Mouse (Mus musculus) lung, embryonic 16.5 days (tissue): ENCODE results near the gene Rptor. TPM values are rescaled to one million over a fixed set of nuclear protein-coding genes. Genes with fewer than 3 reads are reported as not detected.

Experiments
- ATAC-seq: fragments of 200-750 bp; cut with Nextera tagmentation; 2 replicates; pipeline ENCODE4 v1.8.0; 2017; ENCODE audit warnings: low read depth, mild to moderate bottlenecking, moderate library complexity
- H3K27ac ChIP-seq: fragments of 300-500 bp; sonication (generic); 2 replicates; pipeline ENCODE4 v1.5.1; 2014; ENCODE audit warnings: mild to moderate bottlenecking, control low read depth, low read length
- H3K27me3 ChIP-seq: fragments of 300-500 bp; sonication (generic); 2 replicates; pipeline ENCODE4 v1.6.1; 2014; ENCODE audit warnings: low read depth, low read length, mixed read lengths; ENCODE audit not compliant: control insufficient read depth, insufficient read depth
- H3K36me3 ChIP-seq: fragments of 300-500 bp; sonication (generic); 2 replicates; pipeline ENCODE4 v1.6.1; 2014; ENCODE audit warnings: low read length; ENCODE audit not compliant: control insufficient read depth, insufficient read depth
- H3K4me1 ChIP-seq: fragments of 300-500 bp; sonication (generic); replicated peaks from 2 replicates; pipeline ENCODE4 v1.6.1; 2014; ENCODE audit warnings: low read length, mixed read lengths; ENCODE audit not compliant: control insufficient read depth, insufficient read depth
- H3K4me2 ChIP-seq: fragments of 300-500 bp; sonication (generic); 2 replicates; pipeline ENCODE4 v1.6.1; 2014; ENCODE audit warnings: low read depth, low read length, control low read depth
- H3K4me3 ChIP-seq: fragments of 300-500 bp; sonication (generic); 2 replicates; pipeline ENCODE4 v1.5.1; 2014; ENCODE audit warnings: mild to moderate bottlenecking, low read length, control low read depth
- H3K9ac ChIP-seq: fragments of 300-500 bp; sonication (generic); 2 replicates; pipeline ENCODE4 v1.6.1; 2014; ENCODE audit warnings: low read length, control low read depth
- H3K9me3 ChIP-seq: fragments of 300-500 bp; sonication (generic); 2 replicates; pipeline ENCODE4 v1.6.1; 2016; ENCODE audit warnings: low read length; ENCODE audit not compliant: control insufficient read depth
- WGBS: fragments of 180-500 bp; shearing (Covaris S2); extraction: QIAGEN DNeasy Blood & Tissue Kit; methylation state at CpG from one replicate; pipeline ENCODE4 v1.1.7; 2014; 5-methylcytosine and 5-hydroxymethylcytosine counted together
- polyA plus RNA-seq: library from polyadenylated mRNA; unstranded; fragments of >200 nt; fragmentation: Nextera tagmentation; extraction: Ambion mirVana; gene quantifications from 2 replicates; pipeline ENCODE4 v1.2.1, GENCODE M21; 2015

Gene Rptor
- polyA plus RNA-seq, 1 experiment from 2014 or later: 7.1 TPM

DNA sequence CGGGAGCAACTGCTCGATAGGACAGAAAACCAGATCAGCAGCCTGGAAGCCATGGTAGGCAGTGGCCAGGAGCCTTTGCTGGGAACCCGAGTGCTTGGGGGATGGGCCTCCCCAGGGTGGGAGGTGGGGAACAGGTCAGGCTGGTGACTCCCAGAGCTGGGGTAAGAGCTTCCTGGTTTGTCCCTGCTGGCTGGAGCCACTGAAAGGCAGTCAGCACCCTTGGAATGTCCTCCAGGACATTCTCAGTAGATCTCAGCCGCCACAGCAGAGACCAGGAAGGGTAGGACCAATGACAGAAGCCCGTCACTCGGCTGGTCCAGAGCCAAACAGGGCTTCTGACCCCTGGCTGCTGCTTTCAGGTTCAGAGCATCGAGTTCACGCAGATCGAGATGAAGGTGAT, 313.0 kb downstream of the Rptor start:
- H3K4me3 ChIP-seq: no peak overlapping the region; the same call in 1 of the 2 replicates
- H3K9ac ChIP-seq: peak overlapping the region; percentile 98; the same call in 1 of the 2 replicates
- no peaks in the 10 kb centered on the region for H3K27me3 ChIP-seq
- H3K27ac ChIP-seq: peak overlapping the region; percentile 71
- 59% methylated on average over 9 of the region's 9 CpGs for WGBS
- peaks cover 33% of the 10 kb centered on the region for H3K36me3 ChIP-seq
- peak overlapping the region; percentile 84; the same call in 1 of the 2 replicates for H3K4me2 ChIP-seq
- H3K9me3 ChIP-seq: no peaks in the 10 kb centered on the region
- peaks cover 37% of the 10 kb centered on the region for H3K4me1 ChIP-seq
- no peak for ATAC-seq

DNA sequence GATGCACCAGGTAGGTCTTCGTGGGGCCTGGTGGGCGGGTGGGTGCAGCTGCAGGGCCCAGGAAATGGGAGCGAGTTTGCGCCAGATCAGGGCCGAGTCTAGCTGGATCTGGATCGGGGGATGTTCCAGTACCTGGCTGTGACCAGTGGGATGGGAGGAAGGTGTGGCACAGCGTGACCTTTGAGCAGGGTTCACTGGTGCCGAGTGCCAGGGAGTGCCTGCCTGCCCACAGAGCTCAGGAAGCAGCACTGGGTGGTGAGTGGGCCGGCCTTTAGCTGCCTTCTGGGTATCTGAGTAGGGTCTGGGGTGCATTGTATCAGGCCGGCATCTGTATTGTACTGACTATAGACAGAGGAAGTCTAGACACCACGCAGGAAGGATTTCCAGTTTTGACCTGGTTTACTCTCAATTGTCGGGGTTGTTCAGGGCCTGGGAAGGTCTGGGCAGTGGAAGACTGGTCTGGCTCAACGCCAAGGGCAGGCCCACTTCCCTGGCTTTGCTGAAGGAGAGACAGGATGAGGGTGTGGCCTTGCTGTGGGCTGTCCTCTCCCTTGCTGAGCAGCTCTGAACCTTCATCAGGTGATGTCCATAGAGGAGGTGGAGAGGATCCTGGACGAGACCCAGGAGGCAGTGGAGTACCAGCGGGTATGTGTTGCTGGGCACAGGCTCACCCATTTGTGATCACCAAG, 313.5 kb downstream of the Rptor start:
- Histone ChIP-seq H3K36me3 (peaks cover 33% of the 10 kb centered on the region), H3K4me2 (peak overlapping the region; percentile 16; the same call in 1 of the 2 replicates), H3K27me3 (no peaks in the 10 kb centered on the region), H3K4me3 (no peak overlapping the region; the same call in 1 of the 2 replicates), H3K4me1 (peaks cover 37% of the 10 kb centered on the region), H3K27ac (peak overlapping the region; percentile 71), H3K9ac (0 out of 2 replicates have a peak overlapping the region, but pooled peaks have one; percentile 98), H3K9me3 (no peaks in the 10 kb centered on the region)
- ATAC-seq: peak; percentile 56
- 71% methylated on average over 15 of the region's 15 CpGs for WGBS

DNA sequence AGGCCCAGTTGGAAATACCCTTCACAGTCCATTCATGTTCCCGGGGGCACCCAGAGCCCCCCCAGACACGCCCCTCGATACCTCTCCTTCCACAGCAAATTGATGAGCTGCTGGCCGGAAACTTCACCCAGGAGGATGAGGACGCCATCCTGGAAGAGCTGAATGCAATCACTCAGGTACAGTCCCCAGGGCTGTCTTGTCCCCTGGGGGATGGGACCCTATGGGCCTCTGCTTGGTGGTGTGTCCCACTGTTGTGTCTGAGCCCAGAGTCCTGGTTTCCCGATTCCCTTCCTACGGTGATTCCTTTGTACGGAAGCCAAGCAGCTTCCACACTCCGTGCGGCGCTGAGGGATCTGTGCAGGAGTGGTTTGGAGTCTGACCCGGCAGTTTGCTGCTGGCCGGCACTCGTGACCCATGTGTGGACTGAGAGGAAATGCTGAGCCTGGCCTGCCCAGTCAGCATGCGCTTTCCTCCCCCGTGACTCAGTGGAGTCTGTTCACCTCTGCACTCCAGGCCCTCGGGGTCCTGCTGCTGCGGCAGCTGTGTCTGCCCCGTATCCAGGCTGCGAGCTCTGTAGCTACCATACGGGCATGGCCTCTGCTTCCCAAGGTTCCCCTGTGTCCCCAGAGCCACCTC, 314.2 kb downstream of the Rptor start:
- Histone ChIP-seq H3K27me3 (no peaks in the 10 kb centered on the region), H3K4me1 (peaks cover 37% of the 10 kb centered on the region), H3K36me3 (peaks cover 33% of the 10 kb centered on the region), H3K27ac (peak overlapping the region; percentile 28), H3K9me3 (no peaks in the 10 kb centered on the region), H3K4me3 (no peak overlapping the region), H3K9ac (no peak overlapping the region), H3K4me2 (peak overlapping the region; percentile 6; the same call in 1 of the 2 replicates)
- WGBS: 86% methylated on average over 21 of the region's 21 CpGs
- no peak for ATAC-seq

DNA sequence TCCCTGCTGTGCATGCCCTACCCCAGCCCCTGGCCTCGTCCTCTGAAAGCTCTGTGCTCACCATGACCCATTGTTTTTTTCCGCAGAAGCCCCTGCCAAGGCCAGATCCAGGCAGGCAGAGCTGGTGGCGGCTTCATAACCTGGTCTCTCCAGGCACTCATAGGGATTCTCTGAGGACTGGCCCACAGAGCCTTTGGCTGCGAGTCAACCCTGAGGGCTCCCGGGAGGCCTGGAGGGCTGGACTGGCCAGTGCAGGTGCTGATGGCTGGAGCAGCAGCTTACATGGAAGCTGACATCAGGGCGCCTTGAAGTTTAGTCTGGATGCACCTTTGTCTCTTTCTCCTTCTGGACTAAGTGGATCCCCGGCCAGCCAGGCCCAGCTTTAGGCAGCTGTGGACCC, 315.8 kb downstream of the Rptor start:
- H3K9ac ChIP-seq: no peak overlapping the region
- WGBS: 83% methylated on average over 7 of the region's 7 CpGs

DNA sequence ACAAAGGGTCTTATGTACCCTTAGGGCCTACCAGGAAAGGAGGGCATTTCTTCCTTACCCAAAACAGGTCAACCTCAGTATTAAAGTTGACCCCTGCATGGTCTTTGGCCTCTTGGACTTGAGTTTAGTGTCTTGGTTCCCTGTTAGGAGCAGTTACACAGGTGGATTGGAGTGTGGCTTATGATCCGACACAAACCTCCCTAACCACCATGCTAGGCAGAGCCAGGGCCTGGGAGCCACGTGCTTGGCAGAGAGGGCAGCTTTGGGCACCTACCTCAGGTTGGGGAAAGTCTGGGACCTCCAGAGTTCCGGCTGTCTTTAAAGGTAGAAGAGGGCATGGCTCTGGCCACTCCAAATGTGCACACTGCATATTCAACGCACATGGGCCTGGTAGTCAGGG, 316.7 kb downstream of the Rptor start:
- Histone ChIP-seq H3K27me3 (no peaks in the 10 kb centered on the region), H3K36me3 (peaks cover 33% of the 10 kb centered on the region), H3K4me2 (no peak overlapping the region), H3K4me3 (no peak overlapping the region), H3K4me1 (peaks cover 24% of the 10 kb centered on the region), H3K27ac (no peak overlapping the region), H3K9me3 (no peaks in the 10 kb centered on the region), H3K9ac (no peak overlapping the region)
- ATAC-seq: no peak
- 98% methylated on average over 4 of the region's 4 CpGs for WGBS

More for the DNA sequence above, 315.8 kb downstream of the Rptor start:
- Histone ChIP-seq H3K4me3 (no peak overlapping the region), H3K27ac (no peak overlapping the region), H3K9me3 (no peaks in the 10 kb centered on the region), H3K4me1 (peaks cover 27% of the 10 kb centered on the region), H3K36me3 (peaks cover 33% of the 10 kb centered on the region), H3K27me3 (no peaks in the 10 kb centered on the region), H3K4me2 (no peak overlapping the region)
- no peak for ATAC-seq

DNA sequence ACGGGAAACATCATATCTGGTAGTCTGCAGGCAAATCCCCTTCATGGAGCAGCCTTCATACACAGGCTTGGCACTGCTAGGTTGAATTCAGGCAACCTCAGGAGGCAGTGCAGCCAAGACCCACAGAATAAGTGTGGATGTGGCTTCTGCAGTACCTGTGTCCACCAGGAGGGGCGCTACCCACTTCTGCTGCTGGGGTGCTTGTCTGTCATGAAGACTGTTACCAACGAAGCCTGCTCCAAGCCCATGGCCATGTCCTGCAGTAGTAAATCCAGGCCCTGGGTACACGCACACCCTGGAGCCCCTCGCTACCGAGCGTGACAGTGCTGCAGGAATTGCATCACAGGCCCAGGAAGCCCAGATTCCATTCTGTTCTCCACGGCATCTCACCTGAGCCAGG, 317.2 kb downstream of the Rptor start:
- no peak overlapping the region for H3K4me3 ChIP-seq
- H3K9me3 ChIP-seq: no peaks in the 10 kb centered on the region
- H3K27ac ChIP-seq: no peak overlapping the region
- peaks cover 20% of the 10 kb centered on the region for H3K4me1 ChIP-seq
- H3K4me2 ChIP-seq: no peak overlapping the region
- H3K36me3 ChIP-seq: peaks cover 33% of the 10 kb centered on the region
- WGBS: 63% methylated on average over 8 of the region's 8 CpGs
- no peaks in the 10 kb centered on the region for H3K27me3 ChIP-seq
- no peak overlapping the region for H3K9ac ChIP-seq
- ATAC-seq: no peak

DNA sequence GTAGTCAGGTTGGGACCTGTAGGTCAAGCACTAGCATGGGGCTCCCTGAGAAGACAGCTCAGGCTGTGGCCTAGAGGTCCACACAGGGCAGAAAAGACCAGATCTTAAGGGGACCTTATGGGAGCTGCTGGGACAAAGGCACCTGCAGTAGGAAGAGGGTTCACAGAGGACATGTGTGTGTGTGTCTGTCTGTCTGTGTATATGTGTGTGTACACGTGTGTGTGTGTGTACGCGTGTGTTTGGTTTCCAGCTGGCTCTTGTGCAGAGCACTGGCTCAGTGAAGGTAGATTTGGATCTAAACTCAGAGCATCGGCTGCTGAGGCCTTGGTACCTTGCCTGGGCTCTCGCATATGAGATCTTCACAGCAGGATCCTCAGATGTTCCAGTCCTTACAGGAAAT, 318.0 kb downstream of the Rptor start:
- Histone ChIP-seq H3K36me3 (peaks cover 33% of the 10 kb centered on the region), H3K4me1 (peaks cover 12% of the 10 kb centered on the region), H3K4me3 (no peak overlapping the region), H3K27me3 (no peaks in the 10 kb centered on the region), H3K27ac (no peak overlapping the region), H3K9ac (no peak overlapping the region), H3K9me3 (no peaks in the 10 kb centered on the region), H3K4me2 (no peak overlapping the region)
- no peak for ATAC-seq
- 84% methylated on average over 5 of the region's 5 CpGs for WGBS

DNA sequence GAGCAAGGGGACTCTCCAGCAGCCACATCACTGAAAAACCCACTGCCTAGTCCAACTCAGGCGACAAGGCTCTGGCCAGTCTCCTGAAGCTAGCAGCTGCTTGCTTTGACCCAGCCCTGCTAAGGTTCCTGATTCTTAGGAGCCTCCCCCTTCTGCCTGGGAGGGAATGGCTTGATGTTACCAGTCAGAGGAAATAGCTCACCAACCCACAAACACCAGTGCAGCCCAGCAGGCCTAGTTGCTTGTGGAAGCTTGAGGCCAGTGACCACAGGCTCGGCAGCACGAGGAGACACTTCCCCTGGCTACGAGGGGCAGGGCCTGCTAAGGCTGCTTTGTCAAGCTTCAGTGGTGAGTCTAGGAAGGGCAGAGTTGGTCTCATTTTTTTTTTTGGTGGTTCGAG, 322.5 kb downstream of the Rptor start:
- no peak overlapping the region for H3K4me3 ChIP-seq
- H3K4me2 ChIP-seq: no peak overlapping the region
- 0 out of 2 replicates have a peak, but pooled peaks have one; percentile 10 for ATAC-seq
- no peaks in the 10 kb centered on the region for H3K9me3 ChIP-seq
- H3K4me1 ChIP-seq: no peaks in the 10 kb centered on the region
- H3K27ac ChIP-seq: no peak overlapping the region
- no peak overlapping the region for H3K9ac ChIP-seq
- WGBS: 68% methylated on average over 5 of the region's 5 CpGs
- 0 out of 2 replicates have a peak, but pooled peaks cover 1% of the 10 kb centered on the region for H3K36me3 ChIP-seq
- H3K27me3 ChIP-seq: no peaks in the 10 kb centered on the region

DNA sequence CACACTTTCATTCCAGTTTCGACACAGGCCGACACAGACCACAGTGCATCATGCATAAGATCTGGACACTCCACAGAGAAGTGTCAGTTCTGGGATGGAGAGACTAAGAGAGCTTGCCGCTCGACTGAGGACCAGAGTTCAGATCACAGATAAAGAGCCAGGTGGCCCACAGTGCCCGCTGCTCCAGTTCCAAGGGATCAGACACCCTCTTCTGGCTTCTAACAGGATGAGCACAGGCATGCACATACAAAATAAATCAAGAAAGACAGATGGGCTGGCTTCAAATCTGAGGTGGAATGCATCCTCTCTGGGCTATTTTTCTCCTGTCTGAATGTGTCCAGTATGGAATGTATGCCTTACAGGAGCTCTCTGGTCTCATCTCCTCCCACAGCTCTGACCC, 324.1 kb downstream of the Rptor start:
- no peak overlapping the region for H3K4me3 ChIP-seq
- 55% methylated on average over 5 of the region's 5 CpGs for WGBS
- H3K27me3 ChIP-seq: no peaks in the 10 kb centered on the region
- H3K36me3 ChIP-seq: no peaks in the 10 kb centered on the region
- ATAC-seq: no peak
- no peak overlapping the region for H3K27ac ChIP-seq
- H3K9me3 ChIP-seq: 0 out of 2 replicates have a peak, but pooled peaks cover 3% of the 10 kb centered on the region
- H3K9ac ChIP-seq: no peak overlapping the region
- H3K4me1 ChIP-seq: no peaks in the 10 kb centered on the region
- H3K4me2 ChIP-seq: no peak overlapping the region
